Mouse (Mus musculus): ENCODE data around the gene Ankrd34a.

DNA sequence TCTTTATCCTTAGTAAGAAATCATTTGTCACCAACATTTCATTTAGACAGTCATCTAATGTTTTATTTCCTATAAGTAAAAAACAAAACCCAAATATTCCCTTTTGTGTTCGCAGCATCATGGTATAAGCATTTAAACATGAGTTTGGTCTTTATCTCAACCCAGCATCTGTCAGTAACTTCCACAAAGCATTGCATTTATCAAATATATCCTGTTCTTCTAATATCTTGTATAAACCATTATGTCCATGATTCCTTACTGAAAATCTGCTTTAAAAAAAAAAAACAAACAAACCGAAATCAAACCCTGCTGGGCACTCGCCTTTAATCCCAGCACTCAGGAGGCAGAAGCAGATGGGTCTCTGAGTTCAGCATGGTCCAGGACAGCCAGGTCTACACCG, 10.2 kb downstream of the Ankrd34a start:
- TF ChIP-seq EP300 (IDR thresholded peaks at IDR 0.05; ENCODE audit: low read depth) (no peak), CTCF (IDR thresholded peaks at IDR 0.05; ENCODE audit: low read depth) (no peak)

All from heart, postnatal 0 days (tissue).